ENCODE assay signal across 9 mouse cellular contexts in the genomic region with DNA sequence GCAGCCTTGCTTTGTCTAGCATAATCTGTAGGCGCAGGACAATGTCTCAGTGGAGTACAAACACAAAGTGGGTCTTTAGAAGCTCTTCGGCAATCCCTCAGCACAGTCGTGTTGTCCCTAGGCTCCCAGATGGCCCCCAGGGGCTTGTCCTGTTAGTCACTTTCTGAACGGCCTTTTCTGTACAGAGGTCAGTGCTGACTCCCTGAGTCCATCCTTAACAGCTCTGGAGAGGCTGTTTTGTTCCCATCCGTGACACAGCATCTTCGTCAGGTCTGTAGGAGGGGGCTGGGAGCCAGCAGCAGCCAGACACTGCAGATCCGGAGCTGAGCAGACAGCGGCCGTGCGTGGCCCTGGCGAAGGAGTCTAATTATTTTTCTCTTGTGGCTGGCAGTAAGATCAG. TPM values are rescaled to one million over a fixed set of nuclear protein-coding genes. Genes with fewer than 3 reads are reported as not detected.
DNase-seq lines count a peak whose midpoint lies in the region; ATAC-seq lines count a peak whose summit lies in the region.
"Had no signal": no experiment of that assay in that cellular context is flagged by ENCODE, and none has a peak within 500 bp of the region (broad histone marks: within the 10 kb centered on the region; RNA-seq: fewer than 3 reads in every experiment).

No protein-coding gene starts in this region.

- H3K27me3 ChIP-seq in midbrain, embryonic 13.5 days: no peaks in the 10 kb centered on the region

- H3K27ac ChIP-seq in midbrain, embryonic 13.5 days: peak overlapping the region; percentile 75
- H3K27ac ChIP-seq: macrophage had no signal

- H3K4me3 ChIP-seq in midbrain, embryonic 13.5 days (replicated peaks): no peak overlapping the region

- 7% methylated on average over 11 of the region's 11 CpGs for whole genome bisulfite sequencing in midbrain, embryonic 13.5 days

- DNase-seq in adrenal gland, adult 2 months: peak; percentile 83
- DNase-seq in adrenal gland, adult 18-20 months (ENCODE audit: low spot score in 2 of 2): no peak
- DNase-seq in ovary, postnatal 36 days (ENCODE audit: low spot score): peak; percentile 46
- no peak for DNase-seq in ovary, postnatal 10 days (ENCODE audit: low spot score)
- peak; percentile 52 for DNase-seq in heart, postnatal 4 days
- DNase-seq in spleen, adult 12 weeks (ENCODE audit: low spot score): no peak

- peak; percentile 69 for ATAC-seq in midbrain, embryonic 13.5 days
- no peak for ATAC-seq in megakaryocyte, adult 5-6 weeks (ENCODE audit: poor library complexity, severe bottlenecking)

- H3K4me2 ChIP-seq in midbrain, embryonic 13.5 days (replicated peaks): peak overlapping the region; percentile 27

- no peaks in the 10 kb centered on the region for H3K9me3 ChIP-seq in midbrain, embryonic 13.5 days

- peaks cover 57% of the 10 kb centered on the region for H3K4me1 ChIP-seq in midbrain, embryonic 13.5 days (replicated peaks)

- H3K36me3 ChIP-seq in midbrain, embryonic 13.5 days: no peaks in the 10 kb centered on the region

- H3K9ac ChIP-seq in midbrain, embryonic 13.5 days (replicated peaks): peak overlapping the region; percentile 20

RNA-seq across cellular contexts. Expression of a gene that starts 7.6 kb away (rescaled TPM):
- total RNA-seq in adrenal gland, adult 2 months (2021): 100 to 1,000 TPM; 143 to 425 TPM
- 196 and 360 TPM in 2 replicates for polyA plus RNA-seq in adrenal gland, adult 2 months (2012; rRNA removed)
- 100 to 1,000 TPM; 316 to 330 TPM for total RNA-seq in adrenal gland, adult 18-20 months (2021)
- 100 to 1,000 TPM; 111 TPM for total RNA-seq in heart, postnatal 4 days (2021)
- 2.1 and 2.6 TPM in 2 replicates for polyA plus RNA-seq in midbrain, embryonic 13.5 days (2015; fragmentation: Nextera tagmentation; extraction: Ambion mirVana)
- total RNA-seq in megakaryocyte, adult 5-6 weeks (2015): 8.8 and 11.1 TPM in 2 replicates
- 7.6 and 7.7 TPM in 2 replicates for total RNA-seq in megakaryocyte, adult 5-6 weeks (2017)

Comparison
In these comparisons a context has a peak if more than half of its experiments do, and no peak if none do; other contexts are left out.
1. DNase-seq: peak in adrenal gland, adult 2 months (single experiment), ovary, postnatal 36 days (single experiment) and heart, postnatal 4 days (single experiment); none in adrenal gland, adult 18-20 months (0 of 2), ovary, postnatal 10 days (single experiment) and spleen, adult 12 weeks (single experiment).
2. RNA of a gene that starts 7.6 kb away (total RNA-seq): 143 to 425 TPM in adrenal gland, adult 2 months, 316 to 330 TPM in adrenal gland, adult 18-20 months and 111 TPM in heart, postnatal 4 days; 7.6 to 11.1 TPM in megakaryocyte, adult 5-6 weeks; every median in the first group is over 4 times any median in the second.